Mouse (Mus musculus) spleen, postnatal 4 days (tissue): ENCODE data around the gene Asap3.

Experiments
- DNase-seq, 2 experiments: peaks; one replicate each; pipeline ENCODE4 v3.0.0; 2022; ENCODE audit warnings: low spot score in 2 of 2

Gene Asap3

DNA sequence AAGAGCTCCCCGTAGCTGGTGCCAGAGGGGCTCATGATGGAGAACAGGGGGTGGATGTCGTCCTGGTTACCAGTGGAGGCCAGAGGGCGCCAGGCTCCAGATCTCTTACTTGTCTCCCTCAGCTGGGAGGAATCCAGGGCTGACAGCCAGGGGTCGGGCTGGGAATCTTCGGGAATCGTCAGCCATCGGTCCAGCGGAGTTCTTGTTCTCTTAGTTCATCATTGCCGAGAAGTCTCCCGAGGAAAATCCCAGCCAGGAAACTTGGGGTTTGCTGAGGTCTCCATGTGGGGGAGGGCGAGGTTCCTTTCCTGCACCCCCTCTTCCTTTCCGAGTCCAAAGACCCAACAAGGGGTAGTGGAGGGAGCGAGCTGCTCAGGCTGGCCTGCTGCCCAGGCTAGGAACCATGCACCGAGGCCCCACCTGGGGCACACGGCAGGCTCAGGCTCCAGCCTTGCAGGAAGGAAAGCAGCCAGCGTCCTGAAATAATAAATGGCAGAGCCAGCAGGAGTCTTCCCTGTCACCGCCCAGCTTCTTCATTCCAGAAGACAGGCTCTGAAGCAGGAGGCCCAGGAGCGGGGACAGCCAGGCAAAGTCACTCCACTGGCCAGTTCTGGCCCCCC, 12.5 kb downstream of the Asap3 start:
- DNase-seq, result no peak

DNA sequence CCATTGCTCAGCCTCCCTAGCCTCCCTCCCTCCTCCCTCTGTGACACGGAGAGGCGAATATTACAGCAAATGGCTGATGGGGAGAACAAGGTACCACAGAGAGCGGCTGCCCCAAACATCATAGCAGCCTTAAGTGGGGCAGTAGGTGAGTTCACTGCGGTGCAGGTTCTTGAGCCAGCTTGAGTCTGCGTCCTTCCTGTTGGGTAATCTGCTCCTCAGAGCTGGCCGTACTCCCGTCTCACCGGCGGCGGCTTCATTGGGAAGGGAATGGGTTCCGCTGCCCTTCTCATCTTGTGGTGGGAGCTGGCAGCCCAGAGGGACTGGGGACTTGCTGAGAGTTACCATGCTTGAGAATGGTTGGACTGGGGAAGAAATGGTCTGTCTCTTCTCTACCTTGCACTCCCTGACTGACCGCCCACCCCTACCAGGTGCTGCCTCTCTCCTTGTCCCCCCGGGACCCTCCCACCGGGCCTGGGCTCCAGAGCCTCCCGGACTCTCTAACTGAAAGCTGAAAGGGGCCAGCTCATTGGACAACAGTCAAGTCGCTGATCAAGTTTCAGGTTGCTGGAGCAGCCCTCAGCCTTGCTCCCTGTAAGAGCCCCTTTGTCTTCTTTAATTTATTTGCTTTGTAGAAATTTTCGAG, 14.1 kb downstream of the Asap3 start:
- DNase-seq, result no peak

DNA sequence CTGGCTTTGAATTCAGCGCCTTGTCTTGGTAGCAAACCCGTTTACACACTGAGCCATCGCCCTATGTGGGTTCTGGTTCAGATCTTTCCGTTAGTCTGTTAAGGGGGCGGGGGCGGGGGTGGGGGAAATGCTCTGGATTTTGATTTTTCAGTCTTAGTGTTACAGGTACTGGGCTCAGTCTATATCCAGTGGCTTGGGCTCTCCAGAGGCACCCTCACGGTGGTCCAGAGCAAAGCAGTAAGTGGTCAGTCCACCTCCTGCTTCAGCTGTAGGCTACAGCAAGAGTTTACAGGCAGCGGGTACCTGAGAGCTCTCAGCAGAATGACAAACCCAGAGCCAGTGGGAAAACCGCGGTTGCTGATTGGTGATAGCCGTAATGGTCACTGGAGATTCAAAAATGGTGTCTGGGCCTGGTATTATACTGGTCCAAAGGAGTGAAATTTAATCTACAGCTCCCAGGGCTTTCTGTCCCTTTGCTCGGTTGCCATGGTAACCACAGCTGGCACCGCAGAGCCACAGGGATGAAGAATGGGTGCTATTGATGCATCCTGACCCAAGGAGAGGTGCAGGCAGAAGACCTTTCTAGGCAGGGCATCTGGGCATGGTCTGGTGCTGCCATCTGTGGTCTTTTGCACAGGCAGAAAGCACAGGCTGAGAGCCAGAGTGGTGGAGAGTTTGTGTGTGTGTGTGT, 17.5 kb downstream of the Asap3 start:
- no peak for DNase-seq

DNA sequence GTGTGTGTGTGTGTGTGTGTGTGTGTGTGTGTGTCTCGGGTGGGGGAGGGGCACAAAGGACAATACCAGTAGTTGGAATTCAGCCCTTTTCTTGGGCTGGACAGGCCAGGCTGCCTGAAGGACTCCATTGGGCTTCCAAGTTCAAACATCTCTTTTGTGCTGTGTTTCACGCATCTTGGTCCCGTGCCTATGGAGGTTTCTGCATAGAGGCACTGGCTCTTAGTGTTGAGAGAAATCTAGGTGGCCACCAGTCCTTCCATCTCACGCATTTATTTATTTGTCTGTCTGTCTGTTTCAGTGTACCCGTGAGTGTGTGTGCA, 18.0 kb downstream of the Asap3 start:
- no peak for DNase-seq

DNA sequence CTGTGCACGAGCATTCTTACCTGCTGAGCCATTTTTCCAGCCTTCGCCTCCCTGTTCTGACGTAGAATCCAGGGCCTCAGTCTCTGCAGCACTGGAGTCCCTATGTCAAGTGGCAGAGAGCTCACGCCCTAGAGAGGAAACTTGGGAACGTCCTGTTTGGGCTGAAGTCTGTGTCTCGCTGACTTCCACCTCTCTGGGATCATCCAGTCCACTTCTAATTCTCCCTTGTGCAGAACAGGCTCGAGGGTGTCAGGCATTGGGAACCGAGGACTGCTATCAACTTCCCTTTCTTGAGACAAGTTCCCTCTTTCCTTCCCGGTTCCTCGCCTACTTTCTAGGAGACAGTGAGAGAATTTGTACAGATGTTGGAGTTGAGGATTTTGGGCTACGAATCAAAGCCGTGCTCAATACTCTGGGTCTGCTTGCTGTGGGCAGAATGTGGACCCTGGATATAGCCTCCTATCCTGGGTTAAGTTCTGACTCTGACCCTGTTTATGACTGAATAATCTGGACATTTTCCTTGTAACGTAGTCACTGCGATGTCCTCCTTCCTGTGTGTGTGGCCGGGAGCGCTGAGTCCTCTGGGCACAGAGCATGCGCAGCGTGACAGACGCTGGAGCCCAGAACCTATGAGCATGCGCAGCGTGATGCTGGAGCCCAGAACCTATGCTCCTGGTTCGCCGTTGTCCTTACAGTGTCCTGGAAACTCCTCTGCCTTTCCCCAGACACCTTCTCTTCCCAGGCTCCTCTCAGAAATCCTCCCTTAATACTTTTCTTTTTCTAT, 18.7 kb downstream of the Asap3 start:
- no peak for DNase-seq

DNA sequence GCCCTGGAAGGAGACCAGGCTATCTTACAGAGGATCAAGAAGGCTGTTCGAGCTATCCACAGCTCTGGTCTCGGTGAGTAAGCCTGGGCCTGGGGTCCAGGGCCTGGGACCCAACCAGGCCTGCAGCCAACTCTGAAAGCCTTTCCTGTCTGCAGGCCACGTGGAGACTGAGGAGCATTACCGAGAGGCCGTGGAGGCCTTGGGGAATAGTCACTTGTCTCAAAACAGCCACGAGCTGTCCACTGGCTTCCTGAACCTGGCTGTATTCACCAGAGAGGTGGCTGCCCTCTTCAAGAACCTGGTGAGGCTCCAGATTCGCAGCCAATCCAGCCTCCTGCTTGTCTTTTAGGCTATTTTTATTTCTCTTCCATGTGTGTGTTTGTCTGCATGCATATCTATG, 21.2 kb downstream of the Asap3 start:
- no peak for DNase-seq

DNA sequence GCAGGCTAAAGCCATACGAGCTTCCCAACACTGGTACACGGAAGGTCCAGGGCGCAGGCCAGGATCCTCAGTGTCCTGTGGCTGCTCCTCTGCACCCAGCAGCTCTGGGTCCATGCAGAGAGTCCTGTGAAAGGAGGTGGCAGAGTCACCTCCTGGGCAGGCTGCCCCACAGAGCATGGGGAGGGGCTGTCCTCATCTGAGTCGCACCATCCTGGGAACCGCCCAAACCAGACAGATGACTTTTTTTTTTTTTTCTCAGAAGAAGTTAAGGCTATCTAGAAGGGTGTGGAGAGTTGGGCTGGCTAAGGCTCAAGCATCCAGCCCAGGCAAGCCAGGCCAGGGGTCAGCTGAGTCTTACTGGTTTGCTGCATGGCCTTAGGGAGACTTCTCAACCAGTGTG, 22.5 kb downstream of the Asap3 start:
- DNase-seq, result no peak

DNA sequence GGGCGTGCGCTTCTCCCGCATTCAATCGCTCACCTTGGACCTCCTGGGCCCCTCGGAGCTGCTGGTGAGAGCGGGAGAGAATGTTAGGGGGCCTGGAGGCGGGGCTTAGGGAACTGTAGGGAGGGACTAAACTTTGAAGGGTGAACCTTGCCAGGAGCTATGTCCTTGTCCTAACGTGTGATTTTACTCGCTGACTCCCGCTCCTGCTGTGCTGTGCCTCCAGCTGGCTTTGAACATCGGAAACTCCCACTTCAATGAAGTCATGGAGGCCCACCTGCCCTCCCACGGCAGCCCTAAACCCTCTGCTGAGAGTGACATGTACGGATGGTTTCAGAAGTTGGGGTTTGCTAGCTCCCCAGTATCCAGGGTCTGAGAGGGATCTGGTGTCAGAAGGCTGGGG, 32.5 kb downstream of the Asap3 start:
- no peak for DNase-seq

DNA sequence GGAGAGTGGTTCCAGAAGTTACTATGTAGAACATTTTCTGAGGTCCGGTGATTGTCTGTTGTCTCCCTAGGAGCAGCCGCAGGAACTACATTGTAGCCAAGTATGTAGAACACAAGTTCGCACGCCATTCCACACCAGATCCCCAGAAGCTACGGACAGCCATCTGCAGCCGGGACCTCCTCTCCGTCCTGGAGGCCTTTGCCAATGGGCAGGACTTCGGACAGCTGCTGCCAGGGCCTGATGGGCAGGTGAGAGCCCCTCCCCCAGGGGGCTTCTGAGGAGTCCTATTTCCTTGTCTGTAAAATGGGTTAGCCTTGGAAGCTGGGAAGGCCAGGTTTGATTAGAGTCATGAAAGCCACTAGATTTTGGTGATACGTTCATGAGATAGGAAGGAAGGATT, 32.9 kb downstream of the Asap3 start:
- no peak for DNase-seq

DNA sequence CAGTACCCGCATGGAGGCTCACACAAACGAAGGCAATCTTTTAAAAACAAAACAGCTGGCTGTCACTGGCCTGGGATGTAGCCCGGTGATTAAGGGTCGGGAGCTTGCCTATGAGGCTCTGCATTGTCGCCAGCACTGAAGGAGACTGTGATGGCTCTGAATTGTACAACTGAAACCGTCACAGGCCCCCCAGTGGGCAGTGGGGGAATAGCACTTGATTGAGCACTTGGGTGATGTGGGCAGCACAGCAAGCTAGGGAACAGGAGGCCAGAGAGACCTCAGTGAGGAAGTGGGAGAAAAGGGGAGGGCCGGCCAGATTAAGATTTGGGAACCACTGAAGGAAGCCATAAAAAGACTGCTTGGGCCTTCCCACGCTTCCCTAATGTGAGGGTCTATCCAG, 33.5 kb downstream of the Asap3 start:
- peak; percentile 81 to 89 for DNase-seq

DNA sequence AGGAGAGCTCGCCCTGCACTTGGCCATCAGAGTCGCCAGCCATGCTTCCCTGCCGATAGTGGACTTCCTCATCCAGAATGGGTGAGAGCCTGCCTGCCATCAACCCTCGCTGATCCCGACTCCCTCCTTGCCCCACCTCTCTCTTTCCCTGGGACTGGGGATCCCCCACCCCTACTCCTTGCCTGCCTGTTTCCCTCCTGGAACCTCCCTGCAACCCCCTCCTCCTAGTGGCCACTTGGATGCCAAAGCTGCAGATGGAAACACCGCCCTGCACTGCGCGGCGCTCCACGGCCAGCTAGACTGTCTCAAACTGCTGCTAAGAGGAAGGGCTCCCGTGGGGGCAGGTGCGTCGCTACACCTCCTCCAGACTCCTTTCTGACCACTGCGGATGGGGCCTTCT, 34.0 kb downstream of the Asap3 start:
- no peak for DNase-seq

DNA sequence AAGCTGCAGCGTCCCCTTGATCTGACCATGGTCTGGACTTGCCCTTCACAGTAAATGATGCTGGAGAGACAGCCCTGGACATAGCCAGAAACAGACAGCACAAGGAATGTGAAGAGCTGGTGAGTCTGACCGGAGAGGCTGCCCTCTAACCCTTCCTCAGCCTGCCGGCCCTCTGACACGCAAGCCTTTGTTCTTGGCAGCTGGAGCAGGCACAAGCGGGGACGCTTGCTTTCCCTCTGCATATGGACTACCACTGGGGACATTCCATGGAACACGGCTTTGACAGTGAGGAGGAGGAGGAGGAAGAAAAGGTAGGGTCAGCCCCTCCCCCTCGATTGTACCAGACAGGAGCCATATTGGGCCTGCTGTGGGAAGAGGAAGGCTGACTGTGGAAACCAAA, 34.8 kb downstream of the Asap3 start:
- DNase-seq, result no peak

DNA sequence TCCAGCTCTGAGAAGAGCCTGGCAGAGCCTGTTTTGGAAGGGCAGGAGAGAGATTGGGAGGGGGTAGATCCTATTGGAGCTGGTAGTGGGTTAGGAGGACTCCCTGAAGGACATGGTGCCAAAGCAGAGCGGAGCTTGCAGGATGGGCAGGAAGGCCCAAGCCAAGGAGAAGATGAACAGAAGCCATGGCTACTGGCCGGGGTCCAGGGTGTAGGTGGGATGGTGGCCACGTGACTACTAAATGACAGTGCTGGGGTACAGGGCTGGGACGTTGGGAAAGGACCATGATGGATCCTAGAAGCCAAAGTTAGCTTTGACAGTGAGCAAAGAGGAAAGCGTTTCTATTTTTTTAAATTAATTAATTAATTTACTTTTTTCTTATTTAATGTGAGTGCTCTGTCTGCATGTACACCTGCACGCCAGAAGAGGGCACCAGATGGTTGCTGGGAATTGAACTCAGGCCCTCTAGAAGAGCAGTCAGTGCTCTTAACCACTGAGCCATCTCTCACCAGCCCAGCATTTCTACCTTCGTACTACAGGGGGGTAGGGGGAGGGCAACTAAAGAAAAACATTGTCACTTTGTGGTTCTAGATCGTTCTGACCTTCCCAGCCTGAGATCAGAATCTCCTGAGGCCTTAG, 36.0 kb downstream of the Asap3 start:
- DNase-seq, result no peak

DNA sequence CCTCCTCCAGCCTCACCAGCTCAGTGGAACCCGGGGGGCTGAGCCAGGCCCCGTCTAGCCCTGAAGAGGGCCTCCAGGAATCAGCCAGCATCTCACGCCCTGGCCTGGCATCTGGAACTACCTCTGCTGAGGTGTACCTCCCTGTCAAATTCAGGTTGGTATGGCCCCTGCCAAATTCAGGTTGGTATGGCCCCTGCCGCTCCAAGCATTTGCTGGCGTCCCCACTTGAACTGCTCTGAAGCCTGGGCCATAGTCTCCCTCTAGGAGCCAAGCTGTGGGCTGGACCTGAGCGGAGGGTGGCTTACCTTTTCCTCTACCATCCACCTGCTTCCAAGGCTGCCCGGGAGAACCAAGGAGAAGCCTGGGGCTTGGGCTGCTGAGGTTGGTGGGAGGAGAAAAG, 36.6 kb downstream of the Asap3 start:
- no peak for DNase-seq

DNA sequence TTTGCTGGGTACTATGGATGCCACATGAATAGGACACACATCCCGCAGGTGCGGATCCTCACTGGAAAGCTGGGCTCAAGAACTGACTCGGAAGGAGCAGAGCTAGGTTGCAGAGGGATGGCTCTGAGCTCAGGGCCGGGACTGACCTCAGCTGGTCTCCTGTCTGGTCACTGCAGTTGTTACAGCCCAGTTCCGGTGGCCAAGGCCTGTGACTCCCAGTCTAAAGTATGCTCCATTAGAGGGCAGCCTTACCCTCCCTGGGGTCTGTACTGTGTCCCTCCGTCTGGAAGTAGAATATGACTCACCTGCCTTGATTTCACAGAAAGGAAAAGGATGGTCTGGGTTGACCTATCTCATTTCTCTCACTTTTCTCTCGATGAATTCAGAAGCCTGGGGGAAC, 38.0 kb downstream of the Asap3 start:
- DNase-seq, result no peak

DNA sequence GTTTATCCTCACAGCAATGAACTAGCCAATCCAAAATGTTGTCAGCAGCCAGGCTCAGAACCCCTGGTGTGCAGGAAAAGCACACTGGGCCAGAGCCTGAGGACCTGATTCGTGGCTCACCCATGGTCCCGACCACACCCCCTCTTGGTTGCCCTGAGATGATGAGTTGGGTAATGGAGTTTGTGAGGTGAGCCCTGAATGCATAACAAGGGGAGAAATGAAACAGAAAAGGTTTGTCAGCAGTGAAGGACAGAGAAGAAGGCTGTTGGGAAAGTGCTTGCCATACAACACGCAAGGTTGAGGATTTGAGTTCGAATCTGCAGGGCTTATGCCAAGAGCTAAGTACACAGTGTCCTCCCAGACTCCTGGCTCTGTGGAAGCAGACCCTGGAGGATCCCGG, 39.5 kb downstream of the Asap3 start:
- no peak for DNase-seq

DNA sequence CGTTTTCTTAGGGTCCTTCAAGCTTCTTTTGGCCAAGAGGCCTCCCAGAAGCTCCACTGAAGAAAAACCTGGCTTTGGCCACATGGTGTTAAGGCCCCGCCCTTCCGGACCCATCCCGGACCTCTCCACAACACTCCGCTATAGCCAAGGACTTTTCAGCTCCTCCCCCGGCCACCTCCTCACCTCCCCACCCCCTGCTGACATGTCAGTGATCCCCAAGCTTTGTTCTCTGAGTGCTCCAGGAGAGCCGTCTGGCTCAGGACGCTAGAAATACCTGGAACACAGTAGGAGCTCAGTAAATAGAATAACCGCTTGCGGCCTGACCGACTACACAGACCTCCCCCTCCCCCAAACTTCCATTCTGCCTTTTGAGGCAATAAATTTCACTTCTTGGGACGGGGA, 40.4 kb downstream of the Asap3 start:
- no peak for DNase-seq

DNA sequence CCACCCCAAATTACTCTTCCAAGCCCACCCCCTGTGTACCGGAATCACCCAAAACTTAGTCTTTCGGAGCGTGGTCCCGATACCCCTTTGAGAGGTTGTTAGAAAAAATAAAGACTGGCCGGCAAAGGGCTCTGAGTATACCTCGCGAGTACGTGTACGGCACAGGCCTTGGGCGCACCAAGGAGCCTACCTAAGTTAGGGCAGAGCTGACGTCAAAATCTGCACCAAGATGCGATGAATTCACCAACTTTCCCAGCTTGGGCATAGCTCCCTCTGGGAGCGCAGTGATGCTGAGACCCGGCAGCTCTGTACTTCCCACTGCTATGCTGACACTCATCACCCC, 41.2 kb downstream of the Asap3 start:
- no peak for DNase-seq

DNA sequence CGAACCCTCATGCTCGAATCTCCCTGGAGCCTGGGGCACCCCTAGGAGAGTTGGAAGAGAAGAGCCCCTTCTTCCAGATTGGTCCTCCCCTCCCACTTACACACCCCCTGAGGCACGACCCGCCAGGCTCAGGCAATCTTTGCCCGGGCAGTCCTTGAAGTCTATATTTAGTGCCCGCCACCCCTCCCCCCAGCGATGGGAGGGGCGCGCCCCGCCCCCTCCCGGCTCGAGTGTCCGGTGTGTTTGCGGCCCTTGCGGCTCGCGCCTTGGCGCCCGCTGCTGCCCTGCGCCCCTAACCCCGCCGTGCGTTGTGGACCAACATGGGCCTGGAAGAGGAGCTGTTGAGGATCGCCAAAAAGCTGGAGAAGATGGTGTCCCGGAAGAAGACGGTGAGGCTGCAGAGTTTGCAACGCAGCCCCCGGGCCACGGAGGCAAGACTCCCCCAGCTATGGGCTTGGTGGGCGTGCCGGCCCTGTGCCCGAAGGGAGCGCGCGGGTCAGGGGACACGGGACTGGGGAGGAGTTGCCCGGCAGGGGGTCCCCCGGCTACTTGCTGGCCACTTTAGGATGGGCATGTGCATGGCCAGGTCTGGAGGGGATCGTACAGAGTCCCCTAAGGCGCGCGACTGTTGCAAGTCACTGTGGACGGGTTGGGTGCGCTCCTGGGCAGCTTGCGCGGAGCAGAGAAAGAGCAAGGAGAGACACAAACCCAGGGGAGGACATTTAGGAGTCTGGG, 41.7 kb downstream of the Asap3 start, which contains the start of gene Tcea3:
Gene Tcea3, plus strand, starts transcription at position 1 of the 735 bp plus-strand sequence.
- no peak for DNase-seq

DNA sequence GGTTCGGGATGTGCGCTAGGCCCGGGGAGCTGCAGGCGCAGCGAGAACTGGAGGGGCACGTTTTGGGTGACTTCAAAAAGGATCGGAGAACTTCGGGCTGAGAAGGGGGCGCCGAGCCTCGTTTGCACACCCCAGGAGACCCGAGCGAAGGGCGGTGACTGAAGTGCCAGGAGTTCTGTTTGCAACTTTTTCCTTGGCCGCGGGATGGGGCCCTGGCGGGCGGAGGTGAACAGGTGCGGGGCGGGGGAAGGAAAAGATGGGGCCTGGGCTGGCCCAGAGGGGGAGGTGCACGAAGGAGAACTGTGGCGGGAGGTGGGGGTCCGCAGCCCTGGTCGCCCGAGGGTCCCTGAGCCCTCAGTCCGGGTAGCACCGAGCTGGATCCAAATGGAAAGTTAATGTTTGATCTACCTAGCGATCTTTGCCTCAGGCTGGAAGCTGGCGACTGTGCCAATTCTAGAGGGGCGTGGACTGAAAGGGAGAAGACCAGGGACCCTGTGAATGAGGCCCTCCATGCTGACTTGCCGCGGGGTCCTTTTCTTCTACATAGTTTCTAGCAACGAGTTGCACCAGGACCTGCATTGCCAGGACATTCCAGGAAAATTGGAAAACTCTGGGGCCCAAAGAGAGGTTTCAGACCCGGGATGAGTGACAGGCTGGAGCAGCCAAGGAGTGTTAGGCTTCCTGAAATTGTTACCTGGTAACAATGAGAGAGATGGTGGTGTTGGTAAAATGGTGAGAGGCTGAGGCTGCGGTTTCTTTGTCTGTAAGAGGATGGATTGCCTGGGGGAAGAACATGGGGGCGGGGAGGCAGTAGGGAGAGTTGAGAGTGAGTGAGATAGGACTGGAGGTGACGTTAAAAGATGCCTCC, 42.5 kb downstream of the Asap3 start:
- no peak for DNase-seq

DNA sequence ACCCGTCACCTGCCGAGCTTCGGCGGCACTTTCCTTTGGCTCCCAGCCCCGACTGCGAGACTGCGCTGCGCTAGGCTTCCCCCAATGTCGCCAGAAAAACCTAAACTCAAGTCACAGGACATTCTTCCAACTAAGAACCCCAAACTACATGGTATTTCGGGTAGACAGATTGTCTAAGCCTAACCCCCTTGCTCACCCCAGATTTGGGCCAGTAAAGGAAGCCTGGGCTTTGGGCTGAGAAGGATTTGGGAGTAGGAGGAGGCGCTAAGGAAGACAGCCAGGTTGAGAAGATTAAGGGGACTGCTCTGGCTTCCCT, 43.1 kb downstream of the Asap3 start:
- no peak for DNase-seq
